Comparison of ENCODE assay signal across 13 mouse cellular contexts in the genomic region with DNA sequence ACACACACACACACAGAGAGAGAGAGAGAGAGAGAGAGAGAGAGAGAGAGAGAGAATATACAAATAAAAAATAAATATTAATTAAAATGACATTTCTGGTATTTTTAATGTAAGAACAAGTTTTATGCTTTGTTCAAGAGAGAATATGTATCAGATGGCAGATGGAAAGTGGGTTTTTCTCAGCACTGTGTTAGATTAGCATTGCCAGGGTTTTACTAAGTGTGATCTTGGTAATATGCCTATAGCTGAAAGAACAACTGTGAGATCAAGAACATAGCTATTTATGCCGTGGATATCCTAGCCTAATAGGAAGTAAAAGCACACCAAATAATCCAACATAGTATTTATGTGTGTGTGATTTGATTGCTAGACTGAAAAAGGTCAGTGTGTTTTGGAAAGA.
"Had no signal": no experiment of that assay in that cellular context is flagged by ENCODE, and none has a peak within 500 bp of the region (broad histone marks: within the 10 kb centered on the region; RNA-seq: fewer than 3 reads in every experiment).

No protein-coding gene starts in this region.

- DNase-seq: lung, embryonic 14.5 days; lung, postnatal 10 days; lung, postnatal 4 days; midbrain, embryonic 14.5 days; retina, postnatal 1 day; right cerebral cortex, adult 18-20 months; right cerebral cortex, postnatal 25 days; right cerebral cortex, postnatal 4 days; spleen, adult 18-20 months; thymus, adult 2 months; thymus, postnatal 25 days; thymus, postnatal 4 days had no signal

- ATAC-seq: midbrain, embryonic 16.5 days had no signal
